Mouse (Mus musculus) testis, adult 2 months (tissue): ENCODE results near the gene Arpc5.

ENCODE experiments used
- CTCF ChIP-seq: fragments of 200-500 bp; IDR thresholded peaks from 2 replicates; pipeline ENCODE4 v1.5.1; 2012; ENCODE audit warnings: low read depth, mild to moderate bottlenecking, inconsistent platforms, low read length, moderate library complexity; ENCODE audit not compliant: control insufficient read depth, insufficient read depth, insufficient replicate concordance
- POLR2A ChIP-seq: fragments of 200-500 bp; IDR thresholded peaks from 2 replicates; pipeline ENCODE4 v1.6.1; 2012; ENCODE audit warnings: low read depth, mild to moderate bottlenecking, inconsistent platforms, low read length, moderate library complexity; ENCODE audit not compliant: control insufficient read depth

GRCm38 (mm10) chr1:152815265-152815701 is 48.9 kb downstream of the Arpc5 start:
- TF ChIP-seq CTCF: peak; percentile 39; the same call in 1 of the 2 replicates
- TF ChIP-seq POLR2A: no peak
